Mouse (Mus musculus): ENCODE results near the gene Spsb4. TPM values are rescaled to one million over a fixed set of nuclear protein-coding genes. Genes with fewer than 3 reads are reported as not detected.

Gene Spsb4
- polyA plus RNA-seq, 1 experiment from 2014 or later: 43.3 TPM

DNA sequence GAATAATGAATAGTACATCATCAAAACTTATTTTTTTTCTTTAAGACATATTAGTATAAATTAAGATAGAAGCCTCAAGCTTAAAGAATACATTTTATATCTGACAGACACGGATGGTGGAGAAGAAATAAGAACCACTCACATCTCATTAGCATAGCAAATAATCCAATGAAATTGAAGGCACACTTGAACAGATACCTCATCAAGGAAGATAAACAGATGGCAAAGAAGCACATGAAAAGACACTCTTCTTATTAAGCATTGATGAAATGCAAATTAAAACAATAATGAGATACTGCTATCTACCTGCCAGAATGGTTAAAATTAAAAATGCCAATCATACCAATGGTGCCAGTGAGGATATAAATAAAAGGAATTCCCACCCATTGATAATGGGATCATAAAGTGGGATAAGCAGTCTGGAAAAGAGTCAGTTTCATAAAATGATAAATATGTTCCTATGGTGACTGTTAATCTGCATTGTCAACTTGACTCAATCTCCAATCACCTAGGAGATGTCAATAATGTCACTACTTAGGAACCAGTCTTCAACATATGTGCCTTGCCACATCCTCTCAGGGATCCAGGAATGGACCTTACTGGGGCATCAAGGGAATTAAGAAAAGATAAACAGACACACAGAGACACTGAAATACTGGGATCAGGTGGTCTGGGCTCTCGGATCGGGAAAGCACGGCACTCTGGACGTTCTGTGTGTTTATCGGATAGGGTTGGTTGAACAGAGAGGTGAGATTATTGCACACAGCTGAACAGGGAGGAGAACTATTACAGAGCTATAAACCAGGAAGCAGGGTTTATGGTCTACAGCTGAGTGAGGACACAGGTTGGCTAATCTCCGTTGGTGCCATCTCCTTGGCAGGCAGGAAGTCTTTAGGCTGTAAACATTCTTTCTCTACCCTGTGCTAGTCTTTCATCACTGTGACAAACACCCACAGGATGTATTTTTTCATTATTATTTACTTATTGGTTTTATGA is 114.0 kb downstream of the Spsb4 start:
- Histone ChIP-seq H3K36me3 (no peaks in the 10 kb centered on the region), H3K4me2 (no peak overlapping the region), H3K27ac (replicated peaks) (no peak overlapping the region), H3K27me3 (no peaks in the 10 kb centered on the region), H3K9ac (no peak overlapping the region), H3K9me3 (no peaks in the 10 kb centered on the region), H3K4me1 (replicated peaks) (no peaks in the 10 kb centered on the region), H3K4me3 (no peak overlapping the region)
- ATAC-seq (ENCODE audit: low FRiP score, low read depth): no peak
- 42% methylated on average over 7 of the region's 7 CpGs for WGBS

GRCm38 (mm10) chr9:96899717-96900116 is 118.9 kb downstream of the Spsb4 start:
- H3K4me2 ChIP-seq: no peak overlapping the region
- no peaks in the 10 kb centered on the region for H3K9me3 ChIP-seq
- 85% methylated on average over 5 of the region's 5 CpGs for WGBS
- no peaks in the 10 kb centered on the region for H3K36me3 ChIP-seq
- H3K27ac ChIP-seq (replicated peaks): no peak overlapping the region
- no peaks in the 10 kb centered on the region for H3K4me1 ChIP-seq (replicated peaks)
- no peak overlapping the region for H3K4me3 ChIP-seq
- no peaks in the 10 kb centered on the region for H3K27me3 ChIP-seq
- ATAC-seq (ENCODE audit: low FRiP score, low read depth): no peak
- no peak overlapping the region for H3K9ac ChIP-seq

GRCm38 (mm10) chr9:96899004-96899403 is 119.6 kb downstream of the Spsb4 start:
- Histone ChIP-seq H3K4me3 (no peak overlapping the region), H3K4me1 (replicated peaks) (no peaks in the 10 kb centered on the region), H3K9ac (no peak overlapping the region), H3K27me3 (no peaks in the 10 kb centered on the region), H3K9me3 (no peaks in the 10 kb centered on the region), H3K4me2 (no peak overlapping the region), H3K27ac (replicated peaks) (no peak overlapping the region), H3K36me3 (no peaks in the 10 kb centered on the region)
- ATAC-seq (ENCODE audit: low FRiP score, low read depth): no peak

DNA sequence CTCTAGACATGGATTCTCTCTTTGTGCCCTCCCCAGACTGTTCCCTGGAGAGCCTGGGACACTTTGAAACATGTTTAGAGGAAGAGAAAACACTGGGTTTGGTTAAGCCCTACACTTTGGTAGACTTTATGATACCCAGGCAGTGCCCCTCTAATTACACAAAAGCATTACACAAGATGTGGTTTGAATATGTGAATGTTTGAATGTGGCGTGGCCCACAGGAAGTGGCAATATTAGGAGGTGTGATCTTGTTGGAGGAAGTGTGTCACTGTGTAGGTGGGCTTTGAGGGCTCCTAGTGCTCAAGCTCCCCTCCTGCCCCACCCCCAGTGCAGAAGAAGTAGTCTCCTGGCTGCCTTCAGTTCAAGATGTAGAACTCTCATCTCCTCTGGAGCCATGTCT is 122.0 kb downstream of the Spsb4 start:
- Histone ChIP-seq H3K9me3 (no peaks in the 10 kb centered on the region), H3K36me3 (no peaks in the 10 kb centered on the region), H3K4me3 (no peak overlapping the region), H3K9ac (no peak overlapping the region), H3K27ac (replicated peaks) (no peak overlapping the region), H3K27me3 (no peaks in the 10 kb centered on the region), H3K4me1 (replicated peaks) (peaks cover 10% of the 10 kb centered on the region), H3K4me2 (no peak overlapping the region)
- ATAC-seq (ENCODE audit: low FRiP score, low read depth): no peak
- WGBS: 100% methylated on average over 1 of the region's 1 CpGs

DNA sequence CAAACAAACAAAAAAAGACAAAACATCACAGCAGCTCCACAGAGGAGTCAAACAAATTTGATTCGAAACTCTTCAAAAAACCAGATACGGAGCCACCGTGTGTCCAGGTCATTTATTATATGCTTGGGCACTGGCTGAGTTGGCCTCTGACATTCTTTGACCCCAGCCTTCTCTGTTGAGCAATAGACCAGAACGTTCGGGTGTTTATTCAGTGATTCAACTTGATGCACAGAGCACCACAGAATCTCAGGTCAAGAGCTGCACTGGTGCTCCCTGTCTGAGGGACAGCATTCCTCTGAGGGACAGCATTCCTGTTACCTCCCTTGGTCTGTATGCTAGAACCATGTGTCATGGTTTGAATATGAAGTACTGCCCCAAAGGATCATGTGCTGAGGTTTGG is 125.1 kb downstream of the Spsb4 start:
- Histone ChIP-seq H3K9ac (no peak overlapping the region), H3K27me3 (no peaks in the 10 kb centered on the region), H3K4me1 (replicated peaks) (peaks cover 33% of the 10 kb centered on the region), H3K4me3 (no peak overlapping the region), H3K36me3 (no peaks in the 10 kb centered on the region), H3K4me2 (no peak overlapping the region), H3K27ac (replicated peaks) (no peak overlapping the region), H3K9me3 (no peaks in the 10 kb centered on the region)
- WGBS: 35% methylated on average over 5 of the region's 5 CpGs
- ATAC-seq (ENCODE audit: low FRiP score, low read depth): no peak

Other genes with a start within 250 kb of the Spsb4 start
- 32.6 and 39.0 TPM in 2 replicates for gene Pxylp1, start 126.2 kb downstream of the Spsb4 start, polyA plus RNA-seq (2015; fragmentation: Nextera tagmentation; extraction: Ambion mirVana)
- 69.7 and 71.9 TPM in 2 replicates for gene Slc25a36, start 92.3 kb upstream of the Spsb4 start, polyA plus RNA-seq (2015; fragmentation: Nextera tagmentation; extraction: Ambion mirVana)